Mouse (Mus musculus) cortical plate, adult 2 months (tissue): Measurements from ENCODE around the gene Gm47955. TPM values are rescaled to one million over a fixed set of nuclear protein-coding genes. Genes with fewer than 3 reads are reported as not detected.

ENCODE experiments used
- H3K27ac ChIP-seq: fragments of 200-500 bp; 2 replicates; pipeline ENCODE4 v1.5.1; 2012; ENCODE audit warnings: low read length, control low read depth, inconsistent platforms; ENCODE audit not compliant: insufficient read depth
- H3K4me1 ChIP-seq: fragments of 200-500 bp; 2 replicates; pipeline ENCODE4 v1.6.1; 2011; ENCODE audit warnings: low read length; ENCODE audit not compliant: control insufficient read depth, insufficient read depth
- H3K4me3 ChIP-seq: fragments of 200-500 bp; 2 replicates; pipeline ENCODE4 v1.5.1; 2011; ENCODE audit warnings: mild to moderate bottlenecking, low read length, control low read depth; ENCODE audit not compliant: insufficient read depth
- CTCF ChIP-seq: fragments of 200-500 bp; IDR thresholded peaks from 2 replicates; pipeline ENCODE4 v1.5.1; 2011; ENCODE audit warnings: mild to moderate bottlenecking, control low read depth, low read length; ENCODE audit not compliant: insufficient read depth; ENCODE audit errors: extremely low read depth
- POLR2A ChIP-seq: fragments of 200-500 bp; IDR thresholded peaks from 2 replicates; pipeline ENCODE4 v1.6.1; 2011; ENCODE audit warnings: mild to moderate bottlenecking, low read length, control low read depth; ENCODE audit not compliant: insufficient read depth; ENCODE audit errors: extremely low read depth
- polyA plus RNA-seq: library from polyadenylated mRNA; depleted of rRNA; stranded (reverse); fragments of >200 nt; gene quantifications from 2 replicates; pipeline ENCODE4 v1.2.3, GENCODE M21; 2012

Gene Gm47955
- polyA plus RNA-seq, 1 experiment: not detected

GRCm38 (mm10) chr1:82966413-82966812 is 6.3 kb downstream of the Gm47955 start:
- Histone ChIP-seq H3K27ac (no peak overlapping the region), H3K4me1 (no peaks in the 10 kb centered on the region), H3K4me3 (no peak overlapping the region)
- TF ChIP-seq CTCF (no peak), POLR2A (no peak)

DNA sequence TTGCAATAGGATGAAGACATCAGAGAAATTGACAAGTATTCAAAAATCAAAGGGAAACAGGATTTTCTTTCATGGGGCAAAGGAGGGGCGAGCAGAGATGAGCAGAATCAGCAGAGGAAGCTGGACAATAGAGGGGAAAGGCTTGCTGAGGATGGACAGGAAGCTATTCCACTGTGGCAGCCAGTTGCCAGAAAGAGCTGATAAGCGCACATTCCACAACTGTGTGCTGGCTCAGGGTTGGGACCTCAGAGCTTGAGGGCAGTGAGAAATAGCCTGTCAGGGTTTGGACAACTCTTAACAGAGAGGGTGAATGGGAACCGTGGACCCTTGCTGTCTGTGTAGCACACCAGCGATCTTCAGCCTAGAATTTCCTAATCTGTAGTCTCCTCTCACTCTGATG is 12.0 kb downstream of the Gm47955 start:
- TF ChIP-seq CTCF (no peak), POLR2A (no peak)
- H3K27ac ChIP-seq: no peak overlapping the region
- no peak overlapping the region for H3K4me3 ChIP-seq
- no peaks in the 10 kb centered on the region for H3K4me1 ChIP-seq

DNA sequence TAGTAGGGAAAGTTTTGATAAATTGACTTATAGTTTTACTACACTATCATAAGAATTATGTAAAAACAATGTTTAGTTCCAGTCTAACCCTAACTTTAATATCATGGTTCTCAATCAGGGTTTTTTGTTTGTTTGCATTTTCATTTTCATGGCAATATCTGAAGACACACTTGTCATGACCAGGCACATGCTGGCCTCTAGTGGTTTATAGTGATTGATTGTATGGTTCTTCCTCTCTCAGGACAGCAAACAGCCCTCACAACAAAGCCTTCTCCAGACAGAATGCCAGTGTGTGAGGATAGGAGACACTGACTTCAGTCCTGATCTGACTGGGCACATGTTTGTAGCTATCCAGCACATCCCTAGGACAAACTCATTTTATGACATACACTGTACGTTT is 13.2 kb downstream of the Gm47955 start:
- Histone ChIP-seq H3K27ac (peak overlapping the region; percentile 14; the same call in 1 of the 2 replicates), H3K4me1 (no peaks in the 10 kb centered on the region), H3K4me3 (no peak overlapping the region)
- TF ChIP-seq POLR2A (no peak), CTCF (no peak)

- H3K27ac ChIP-seq: peak overlapping the region; percentile 90
- no peak for TF ChIP-seq CTCF
- no peak for TF ChIP-seq POLR2A
- no peak overlapping the region for H3K4me3 ChIP-seq
- H3K4me1 ChIP-seq: no peaks in the 10 kb centered on the region
These were observed 13.8 kb downstream of the Gm47955 start for GRCm38 (mm10) chr1:82973901-82974300.

GRCm38 (mm10) chr1:82974342-82974741 is 14.3 kb downstream of the Gm47955 start:
- Histone ChIP-seq H3K27ac (peak overlapping the region; percentile 90), H3K4me3 (no peak overlapping the region), H3K4me1 (no peaks in the 10 kb centered on the region)
- no peak for TF ChIP-seq CTCF
- TF ChIP-seq POLR2A: no peak

DNA sequence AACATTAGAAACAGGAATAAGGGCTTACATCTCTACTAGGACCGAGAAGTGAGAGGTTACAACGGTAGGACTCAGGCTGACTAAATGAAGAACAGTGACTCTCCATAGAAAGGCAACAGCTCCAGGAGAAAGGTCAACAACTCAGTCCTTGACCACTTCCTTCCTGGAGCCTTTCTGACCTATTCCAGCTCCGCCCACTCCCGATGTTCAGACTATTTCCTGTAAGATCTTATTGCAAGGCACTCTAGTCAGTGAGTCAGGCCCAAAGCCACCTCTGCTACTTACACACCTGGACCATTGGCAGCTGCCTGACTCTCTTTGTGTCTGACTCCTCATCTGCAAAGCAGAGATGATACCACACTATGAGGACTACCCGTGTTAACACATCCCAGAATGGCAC is 15.7 kb downstream of the Gm47955 start:
- Histone ChIP-seq H3K27ac (no peak overlapping the region), H3K4me3 (no peak overlapping the region), H3K4me1 (no peaks in the 10 kb centered on the region)
- TF ChIP-seq POLR2A (no peak), CTCF (no peak)

- Histone ChIP-seq H3K27ac (no peak overlapping the region), H3K4me1 (no peaks in the 10 kb centered on the region), H3K4me3 (no peak overlapping the region)
- TF ChIP-seq POLR2A: no peak
- no peak for TF ChIP-seq CTCF
These were observed 17.8 kb downstream of the Gm47955 start for GRCm38 (mm10) chr1:82977840-82978239.

DNA sequence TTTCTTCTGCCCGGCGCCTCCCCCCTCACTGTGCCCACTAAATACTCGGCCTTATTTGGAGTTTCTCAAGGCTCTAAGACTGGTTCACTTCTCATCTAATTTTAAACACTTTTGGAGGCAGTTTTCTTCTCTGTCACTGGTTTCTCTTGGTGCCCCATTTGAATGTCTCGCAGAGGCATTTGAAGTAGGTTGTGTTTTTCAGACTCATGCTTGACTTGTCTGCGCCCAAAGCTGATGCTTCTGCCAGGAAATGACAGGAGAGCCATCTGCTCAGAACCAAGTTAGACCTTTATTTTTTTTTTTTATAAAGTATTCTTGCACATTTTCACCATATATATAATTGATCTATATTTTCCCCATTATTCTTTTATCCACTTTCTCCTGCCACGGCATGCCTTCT is 26.7 kb downstream of the Gm47955 start:
- Histone ChIP-seq H3K4me3 (no peak overlapping the region), H3K4me1 (0 out of 2 replicates have a peak, but pooled peaks cover 1% of the 10 kb centered on the region), H3K27ac (no peak overlapping the region)
- TF ChIP-seq POLR2A (no peak), CTCF (no peak)

DNA sequence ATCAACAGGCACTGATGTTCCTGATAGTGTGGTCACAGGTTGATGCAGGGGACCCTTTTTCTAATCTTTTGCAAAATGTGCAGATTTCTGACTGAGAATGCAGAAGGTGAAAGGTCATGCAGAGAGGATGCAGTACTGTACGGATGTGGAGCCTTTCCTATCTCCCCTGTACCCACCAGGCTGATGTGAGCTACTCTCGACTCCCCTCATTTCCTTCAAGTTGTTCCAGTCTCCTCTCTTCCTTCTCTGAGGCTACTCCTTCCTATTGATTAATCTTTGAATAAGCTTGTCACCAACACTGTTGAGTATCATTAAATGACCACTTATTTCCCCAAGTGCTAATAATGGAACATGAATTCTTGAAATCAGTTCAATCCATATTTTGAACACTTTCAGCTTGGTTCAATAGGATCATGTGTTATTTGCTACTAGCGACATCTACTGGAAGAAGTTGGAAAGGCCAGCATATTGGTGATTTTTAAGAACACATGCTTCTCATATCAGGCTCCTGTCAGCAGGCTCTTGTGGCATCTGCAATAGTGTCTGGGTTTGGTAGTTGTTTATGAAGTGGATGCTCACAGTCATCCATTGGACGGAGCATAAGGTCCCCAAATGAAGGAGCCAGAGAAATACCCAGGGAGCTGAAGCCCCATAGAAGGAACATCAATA is 27.6 kb downstream of the Gm47955 start:
- no peak overlapping the region for H3K27ac ChIP-seq
- 0 out of 2 replicates have a peak, but pooled peaks cover 1% of the 10 kb centered on the region for H3K4me1 ChIP-seq
- TF ChIP-seq POLR2A (no peak), CTCF (peak; percentile 46)
- H3K4me3 ChIP-seq: no peak overlapping the region

- Histone ChIP-seq H3K27ac (no peak overlapping the region), H3K4me3 (no peak overlapping the region), H3K4me1 (0 out of 2 replicates have a peak, but pooled peaks cover 1% of the 10 kb centered on the region)
- TF ChIP-seq POLR2A: no peak
- no peak for TF ChIP-seq CTCF
These were observed 31.0 kb downstream of the Gm47955 start for GRCm38 (mm10) chr1:82991062-82991461.

DNA sequence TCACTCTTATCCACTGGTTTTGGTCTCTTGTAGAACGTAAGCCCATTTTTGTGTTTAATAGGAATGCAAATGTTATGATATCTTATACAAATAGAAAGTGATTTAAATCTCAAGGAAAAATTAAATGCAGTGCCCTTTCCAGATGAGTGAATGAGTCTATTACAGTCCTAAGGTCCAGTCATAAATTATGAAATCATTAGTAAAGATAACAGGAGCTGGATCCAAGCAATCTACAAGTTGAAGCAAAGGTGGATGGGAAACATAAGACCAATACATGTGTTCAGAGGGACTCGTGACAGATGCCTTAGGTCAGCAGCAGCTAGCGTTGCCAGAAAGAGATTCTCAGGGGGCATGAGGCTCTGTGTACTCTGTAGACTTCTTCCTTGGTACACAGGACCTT is 31.5 kb downstream of the Gm47955 start:
- Histone ChIP-seq H3K27ac (no peak overlapping the region), H3K4me3 (no peak overlapping the region), H3K4me1 (0 out of 2 replicates have a peak, but pooled peaks cover 1% of the 10 kb centered on the region)
- no peak for TF ChIP-seq CTCF
- TF ChIP-seq POLR2A: no peak
